Mouse (Mus musculus): ENCODE results near the gene Ctdnep1. TPM values are rescaled to one million over a fixed set of nuclear protein-coding genes. Genes with fewer than 3 reads are reported as not detected.

Gene Ctdnep1
- total RNA-seq (2017), result 31.4 and 42.8 TPM in 2 replicates

GRCm38 (mm10) chr11:69981141-69981762 is at the start of gene Ctdnep1:
TSS of gene Ctdnep1 (plus strand) at chr11:69981156.
- no peak for ATAC-seq (ENCODE audit: extremely low read depth, insufficient number of reproducible peaks, low FRiP score, poor library complexity, severe bottlenecking)

- ATAC-seq (ENCODE audit: extremely low read depth, insufficient number of reproducible peaks, low FRiP score, poor library complexity, severe bottlenecking), result no peak
Measured at GRCm38 (mm10) chr11:69931769-69932168, 49.2 kb upstream of the Ctdnep1 start.

- ATAC-seq (ENCODE audit: extremely low read depth, insufficient number of reproducible peaks, low FRiP score, poor library complexity, severe bottlenecking), result no peak
Measured at GRCm38 (mm10) chr11:69932254-69932653, 48.7 kb upstream of the Ctdnep1 start.

GRCm38 (mm10) chr11:69933066-69933465 is 47.9 kb upstream of the Ctdnep1 start:
- ATAC-seq (ENCODE audit: extremely low read depth, insufficient number of reproducible peaks, low FRiP score, poor library complexity, severe bottlenecking), result no peak

- ATAC-seq (ENCODE audit: extremely low read depth, insufficient number of reproducible peaks, low FRiP score, poor library complexity, severe bottlenecking), result peak; percentile 68
Measured at GRCm38 (mm10) chr11:69934169-69934568, 46.8 kb upstream of the Ctdnep1 start.

GRCm38 (mm10) chr11:69934681-69935080 is 46.3 kb upstream of the Ctdnep1 start:
- ATAC-seq (ENCODE audit: extremely low read depth, insufficient number of reproducible peaks, low FRiP score, poor library complexity, severe bottlenecking), result no peak

- ATAC-seq (ENCODE audit: extremely low read depth, insufficient number of reproducible peaks, low FRiP score, poor library complexity, severe bottlenecking), result peak; percentile 53; the same call in 1 of the 2 replicates
Measured at GRCm38 (mm10) chr11:69935137-69935879, 45.6 kb upstream of the Ctdnep1 start, which contains the start of gene Ybx2. TSS of gene Ybx2 (plus strand) at chr11:69935796.

- ATAC-seq (ENCODE audit: extremely low read depth, insufficient number of reproducible peaks, low FRiP score, poor library complexity, severe bottlenecking), result no peak
Measured at GRCm38 (mm10) chr11:69936156-69936555, 44.8 kb upstream of the Ctdnep1 start.

- no peak for ATAC-seq (ENCODE audit: extremely low read depth, insufficient number of reproducible peaks, low FRiP score, poor library complexity, severe bottlenecking)
Measured at GRCm38 (mm10) chr11:69936714-69937347, 44.1 kb upstream of the Ctdnep1 start.

GRCm38 (mm10) chr11:69937385-69937784 is 43.6 kb upstream of the Ctdnep1 start:
- ATAC-seq (ENCODE audit: extremely low read depth, insufficient number of reproducible peaks, low FRiP score, poor library complexity, severe bottlenecking), result no peak

GRCm38 (mm10) chr11:69937834-69938233 is 43.1 kb upstream of the Ctdnep1 start:
- no peak for ATAC-seq (ENCODE audit: extremely low read depth, insufficient number of reproducible peaks, low FRiP score, poor library complexity, severe bottlenecking)

GRCm38 (mm10) chr11:69938401-69938979 is 42.5 kb upstream of the Ctdnep1 start:
- no peak for ATAC-seq (ENCODE audit: extremely low read depth, insufficient number of reproducible peaks, low FRiP score, poor library complexity, severe bottlenecking)

- ATAC-seq (ENCODE audit: extremely low read depth, insufficient number of reproducible peaks, low FRiP score, poor library complexity, severe bottlenecking), result no peak
Measured at GRCm38 (mm10) chr11:69939181-69939580, 41.8 kb upstream of the Ctdnep1 start.

GRCm38 (mm10) chr11:69939731-69940130 is 41.2 kb upstream of the Ctdnep1 start:
- ATAC-seq (ENCODE audit: extremely low read depth, insufficient number of reproducible peaks, low FRiP score, poor library complexity, severe bottlenecking), result no peak

- ATAC-seq (ENCODE audit: extremely low read depth, insufficient number of reproducible peaks, low FRiP score, poor library complexity, severe bottlenecking), result no peak
Measured at GRCm38 (mm10) chr11:69940962-69941361, 40.0 kb upstream of the Ctdnep1 start.

GRCm38 (mm10) chr11:69945216-69945615 is 35.7 kb upstream of the Ctdnep1 start:
- no peak for ATAC-seq (ENCODE audit: extremely low read depth, insufficient number of reproducible peaks, low FRiP score, poor library complexity, severe bottlenecking)

GRCm38 (mm10) chr11:69945997-69946891 is 34.7 kb upstream of the Ctdnep1 start:
- ATAC-seq (ENCODE audit: extremely low read depth, insufficient number of reproducible peaks, low FRiP score, poor library complexity, severe bottlenecking), result no peak

GRCm38 (mm10) chr11:69947337-69948065 is 33.5 kb upstream of the Ctdnep1 start:
- no peak for ATAC-seq (ENCODE audit: extremely low read depth, insufficient number of reproducible peaks, low FRiP score, poor library complexity, severe bottlenecking)
